Mouse (Mus musculus) cerebellum, adult 9-10 months (tissue): ENCODE measurements around the gene Mrpl38.
A peak's percentile ranks its signal among the peaks of the same experiment; 100 is the strongest.

Source experiments
- DNase-seq: peaks from one replicate; pipeline ENCODE4 v3.0.0; 2022

Gene Mrpl38

DNA sequence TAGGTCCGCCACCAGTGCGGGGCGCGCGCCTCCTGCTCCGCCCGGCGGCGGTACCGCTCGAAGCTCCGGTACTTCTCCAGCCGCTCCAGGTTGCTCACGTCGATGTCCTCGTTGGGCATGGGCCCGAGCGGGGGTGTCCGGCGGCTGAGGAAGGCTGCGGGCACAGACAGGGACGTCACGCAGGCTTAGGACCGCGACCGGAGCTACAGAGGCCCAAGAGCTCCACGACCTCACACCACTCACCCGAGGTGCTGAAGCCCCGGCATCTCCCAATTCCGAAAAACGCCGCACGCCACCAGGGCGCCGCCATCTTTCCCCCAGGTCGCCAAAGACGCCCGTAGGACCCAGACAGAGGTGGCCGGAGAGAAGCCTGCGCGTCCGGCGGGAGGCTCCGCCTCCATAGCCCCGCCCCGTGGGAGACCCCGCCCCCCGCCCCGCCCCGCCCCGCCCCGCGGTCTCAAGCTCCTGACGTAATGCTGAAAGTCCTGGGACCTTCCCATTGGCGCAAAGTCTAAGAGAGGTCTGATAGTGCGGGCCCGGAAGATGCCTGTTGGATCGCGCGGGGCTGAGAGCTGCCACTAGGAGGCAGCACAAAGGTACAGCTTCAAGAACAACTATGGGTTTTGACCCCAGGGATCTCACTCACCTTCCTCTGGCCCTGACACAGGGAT lies at the start of gene Mrpl38:
Gene Mrpl38 (minus strand): TSS at position 401 of the 671 bp plus-strand sequence.
- peak; percentile 94 for DNase-seq

GRCm38 (mm10) chr11:116187226-116187930 lies 48.7 kb upstream of the Mrpl38 start:
- no peak for DNase-seq

- DNase-seq = no peak
These were observed 47.7 kb upstream of the Mrpl38 start for GRCm38 (mm10) chr11:116186360-116186759.

GRCm38 (mm10) chr11:116185836-116186235 lies 47.2 kb upstream of the Mrpl38 start:
- no peak for DNase-seq

GRCm38 (mm10) chr11:116178411-116179121 lies 39.9 kb upstream of the Mrpl38 start:
- DNase-seq = no peak

GRCm38 (mm10) chr11:116176010-116176409 lies 37.3 kb upstream of the Mrpl38 start:
- DNase-seq = no peak

DNA sequence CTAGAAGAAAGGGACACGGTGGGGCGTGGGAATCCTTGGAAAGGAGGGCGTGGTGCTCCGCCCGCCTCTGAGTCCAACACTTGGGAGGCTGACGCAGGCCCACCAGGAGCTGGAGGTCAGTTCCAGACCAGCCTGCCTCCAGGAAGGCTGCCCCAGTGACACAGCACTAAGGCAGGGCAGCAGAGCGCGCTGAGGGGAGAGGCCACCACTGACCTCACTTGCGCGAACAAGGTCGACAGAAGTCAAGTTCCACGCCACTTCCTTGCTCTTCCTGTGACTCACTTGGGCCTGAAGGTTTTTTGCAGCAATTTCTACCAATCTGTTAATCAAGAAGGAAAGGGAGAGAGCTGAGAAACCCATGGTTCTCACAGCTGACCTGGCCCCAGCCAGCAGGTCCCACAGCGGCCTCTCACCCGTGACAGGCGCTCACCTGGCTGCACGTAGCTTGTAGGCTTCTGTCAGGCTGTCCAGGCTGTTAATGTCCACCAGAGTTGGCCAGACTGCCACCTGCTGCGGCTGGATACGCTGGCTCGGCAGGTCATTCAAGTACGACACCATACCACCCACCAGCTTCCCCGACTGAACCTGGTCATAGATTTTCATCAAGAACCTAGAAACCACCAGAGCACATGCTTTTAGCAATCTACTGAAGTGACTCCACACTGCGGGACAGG lies 36.2 kb upstream of the Mrpl38 start:
- no peak for DNase-seq

- DNase-seq = no peak
These were observed 33.3 kb upstream of the Mrpl38 start for GRCm38 (mm10) chr11:116171959-116172358.

- peak; percentile 36 for DNase-seq
These were observed 31.5 kb upstream of the Mrpl38 start for GRCm38 (mm10) chr11:116170003-116170800.

- peak; percentile 41 for DNase-seq
These were observed 30.5 kb upstream of the Mrpl38 start for GRCm38 (mm10) chr11:116169214-116169613.

DNA sequence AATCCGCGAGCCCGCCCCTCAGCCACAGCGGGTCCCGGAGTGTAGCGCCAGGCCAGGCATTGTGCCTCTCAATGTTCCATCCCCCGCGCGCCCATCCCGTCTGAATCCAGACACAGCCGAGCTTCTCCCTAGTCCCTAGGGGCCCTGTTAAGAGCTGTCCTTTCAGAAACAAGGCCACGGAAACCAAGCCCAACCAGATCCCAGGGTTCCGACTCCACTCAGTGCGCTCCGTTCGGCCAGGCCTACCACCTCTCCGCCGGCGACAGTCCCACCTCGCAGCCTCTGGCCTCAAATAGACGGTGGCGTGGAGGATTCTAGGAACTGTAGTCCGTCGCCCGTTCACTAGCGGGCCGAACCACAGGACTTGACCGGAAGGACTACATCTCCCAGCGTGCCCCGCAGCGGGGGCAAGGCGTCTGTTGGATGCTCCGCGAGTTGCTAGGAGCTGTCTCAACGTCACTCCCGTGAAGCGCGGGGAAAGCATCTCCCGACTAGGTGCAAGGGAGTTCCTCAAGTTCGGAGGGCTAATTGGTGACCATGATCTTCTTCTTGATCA lies 29.3 kb upstream of the Mrpl38 start, which contains the start of gene Fbf1:
Gene Fbf1 (minus strand): TSS at position 283 of the 556 bp plus-strand sequence.
- DNase-seq = peak; percentile 96

DNA sequence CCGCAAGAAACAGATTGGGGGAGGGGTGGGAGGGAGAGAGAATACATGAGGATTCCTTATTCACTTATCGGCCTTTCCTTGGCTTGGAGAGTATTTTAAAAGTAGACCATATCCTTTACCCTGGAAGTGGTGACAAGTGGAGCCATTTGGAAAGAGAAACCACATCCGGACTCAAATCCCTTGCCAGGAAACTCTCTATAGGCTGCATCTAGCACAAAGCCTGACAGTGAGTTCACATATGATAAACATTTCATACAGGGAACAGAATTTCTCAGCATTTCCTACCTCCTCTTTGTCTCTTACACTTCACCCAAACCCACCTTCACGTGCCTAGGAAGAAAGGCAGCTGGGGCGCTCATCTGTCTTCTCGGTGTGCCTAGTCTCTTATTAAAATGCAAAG lies 28.6 kb upstream of the Mrpl38 start:
- DNase-seq = no peak

- DNase-seq = no peak
These were observed 24.3 kb upstream of the Mrpl38 start for GRCm38 (mm10) chr11:116163002-116163401.

- no peak for DNase-seq
These were observed 23.5 kb upstream of the Mrpl38 start for GRCm38 (mm10) chr11:116162146-116162545.

DNA sequence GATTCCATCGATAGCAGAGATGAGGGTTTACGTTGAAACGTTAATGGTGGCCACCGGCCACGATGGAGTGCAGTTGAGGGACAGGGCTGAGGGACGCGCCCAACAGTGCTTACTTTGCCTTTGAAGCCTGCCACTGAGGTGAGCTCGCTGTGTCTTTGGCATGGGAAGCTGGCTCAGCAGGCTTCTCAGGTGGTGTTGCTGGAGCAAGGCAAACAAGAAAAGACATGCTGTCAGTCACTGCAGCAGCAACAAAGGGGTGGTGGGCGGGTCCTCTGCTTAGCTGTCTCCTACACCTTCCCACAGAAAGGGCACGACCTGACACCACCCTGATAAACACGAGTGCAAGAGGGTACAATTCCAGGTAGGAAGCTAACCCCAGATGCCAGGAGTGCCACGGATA lies 22.6 kb upstream of the Mrpl38 start:
- DNase-seq = no peak

DNA sequence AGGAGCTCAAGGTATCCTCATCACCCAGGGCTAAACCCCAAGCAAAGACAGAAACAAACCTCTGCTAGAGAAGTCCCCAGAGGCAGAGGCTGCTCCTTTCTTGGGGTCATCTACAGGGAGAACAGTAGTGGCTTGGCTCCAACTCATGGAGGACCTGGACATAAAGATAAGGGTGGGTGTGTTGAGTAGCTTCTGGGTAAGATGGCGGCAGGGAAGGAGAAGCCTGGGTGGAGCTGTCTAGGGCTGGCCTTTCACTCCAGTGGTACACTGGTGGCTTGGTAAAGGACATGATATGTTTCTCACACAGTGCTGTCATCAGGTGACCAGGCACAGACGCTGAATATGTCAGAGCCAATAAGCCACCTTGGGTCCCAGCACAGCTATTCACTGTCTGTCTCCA lies 12.3 kb upstream of the Mrpl38 start:
- DNase-seq = peak; percentile 41

GRCm38 (mm10) chr11:116149341-116149740 lies 10.7 kb upstream of the Mrpl38 start:
- DNase-seq = peak; percentile 73

GRCm38 (mm10) chr11:116148761-116149221 lies 10.1 kb upstream of the Mrpl38 start:
- DNase-seq = peak; percentile 84

DNA sequence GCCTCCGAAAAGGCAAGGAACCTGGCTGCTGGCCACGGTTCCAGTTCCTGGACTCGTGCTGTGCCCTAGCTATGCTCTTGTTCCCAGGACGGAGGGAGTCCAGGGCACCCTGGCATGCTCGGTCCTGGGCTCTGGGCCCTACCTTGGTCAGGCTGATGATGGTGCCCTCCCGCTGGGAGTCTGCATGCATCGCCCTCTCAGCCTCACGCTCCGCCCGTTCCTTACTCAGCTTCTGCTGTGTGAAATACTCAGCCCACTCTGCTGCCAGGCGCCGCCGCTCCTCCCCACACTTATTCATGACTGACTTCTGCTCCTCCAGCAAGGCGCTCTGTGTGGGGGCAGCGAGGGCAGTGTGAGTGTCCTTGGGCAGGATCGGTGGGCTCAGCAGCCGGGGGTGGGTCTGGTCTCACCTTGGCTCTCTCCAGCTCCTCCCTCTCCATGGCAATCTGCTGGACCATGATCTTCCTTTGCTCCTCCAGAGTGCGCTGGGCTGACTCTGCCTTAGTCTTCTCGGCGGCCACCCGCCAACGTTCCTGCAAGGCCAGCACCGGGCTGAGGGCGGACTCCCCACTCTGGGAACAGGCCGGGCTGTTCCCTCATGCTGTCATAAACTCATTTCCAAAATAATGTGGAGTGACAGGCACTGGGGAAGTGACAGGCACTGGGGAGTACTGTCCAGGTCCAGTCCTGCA lies 7.8 kb upstream of the Mrpl38 start:
- DNase-seq = peak; percentile 70

DNA sequence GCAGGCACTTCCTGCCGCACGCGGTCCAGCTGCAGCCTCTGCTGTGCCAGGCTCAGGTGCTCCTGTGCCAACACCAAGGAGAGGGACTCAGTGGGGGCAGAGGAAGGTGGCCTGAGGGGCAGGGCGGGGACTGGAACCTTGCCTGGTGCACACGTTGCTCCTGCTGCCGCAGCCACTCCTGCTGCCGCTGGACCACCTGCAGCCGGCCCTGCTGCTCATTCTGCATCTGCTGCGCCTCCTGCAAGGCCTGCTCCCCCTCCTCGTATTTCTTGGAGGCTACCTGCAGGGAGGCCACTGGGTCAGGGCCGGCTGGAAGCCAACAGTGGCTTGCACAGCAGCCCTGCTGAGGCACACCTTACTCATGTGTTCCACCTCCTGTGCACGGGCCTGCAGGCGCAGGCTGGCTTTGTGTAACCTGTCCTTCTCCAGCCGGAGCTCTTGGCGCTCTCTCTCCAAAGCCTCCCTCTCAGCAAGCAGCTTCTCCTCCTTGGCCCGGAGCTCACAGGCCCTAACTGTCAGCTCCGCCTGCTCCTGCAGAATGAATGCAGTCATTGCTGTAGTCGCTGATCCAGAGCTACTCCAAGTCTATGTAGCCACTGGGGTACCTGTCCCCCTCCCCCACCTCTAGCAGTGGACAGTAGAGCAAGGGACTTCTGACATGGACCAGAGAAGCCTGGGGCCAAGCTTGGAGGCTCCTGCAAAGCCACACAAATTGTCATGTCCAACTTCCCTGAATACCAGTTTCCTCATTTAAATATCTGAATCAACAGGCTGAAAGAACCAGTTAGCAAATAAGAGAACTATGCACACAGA lies 7.0 kb upstream of the Mrpl38 start:
- peak; percentile 78 for DNase-seq
